Mouse (Mus musculus) heart, adult 18-20 months (tissue): ENCODE results near the gene Krt78. TPM values are rescaled to one million over a fixed set of nuclear protein-coding genes. Genes with fewer than 3 reads are reported as not detected.
"Not testable (repeated sequence)": the region's sequence is repeated elsewhere in the genome, so short reads cannot be mapped to it uniquely, and the experiment has no call there.

Experiments used
- DNase-seq, 2 experiments: peaks; one replicate each; pipeline ENCODE4 v3.0.0; 2021 to 2022; ENCODE audit warnings: mixed read lengths in 1 of 2
- long read RNA-seq, 2 experiments: library from polyadenylated mRNA; stranded (forward); transcript quantifications; one replicate each; pipeline ENCODE4 v2.0.0; 2021
- total RNA-seq, 2 experiments: library from RNA; stranded (reverse); gene quantifications; 2 replicates each; pipeline ENCODE4 v1.2.3; 2021

Krt78 gene
- total RNA-seq = under 1 TPM in 1 of 2 experiments, not detected in 1; 0.07 TPM
- long read RNA-seq, experiment 1 = 0 reads
- long read RNA-seq, experiment 2 = 0 reads

DNA sequence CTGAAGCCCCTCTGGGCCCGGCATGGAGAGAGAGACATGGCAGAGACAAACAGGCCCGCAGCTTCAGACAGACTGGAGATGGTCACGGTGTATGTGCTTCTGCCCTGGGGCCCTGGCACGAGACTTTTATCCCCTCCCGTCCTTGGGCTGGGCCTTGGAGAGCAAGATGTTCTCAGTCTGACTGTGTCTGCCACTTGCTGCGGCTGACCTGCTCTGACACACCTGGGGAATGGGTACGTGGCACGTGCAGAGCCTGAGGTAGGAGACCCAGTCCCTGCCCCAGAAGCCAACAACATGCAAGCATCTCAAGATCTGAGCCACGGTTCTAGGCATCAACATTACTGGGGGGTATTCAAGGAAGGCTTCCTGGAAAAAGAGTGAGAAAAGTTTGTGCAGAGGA, at the start of gene Krt78:
TSS of gene Krt78 (minus strand) at position 101 of the 400 bp plus-strand sequence.
- no peak for DNase-seq

DNA sequence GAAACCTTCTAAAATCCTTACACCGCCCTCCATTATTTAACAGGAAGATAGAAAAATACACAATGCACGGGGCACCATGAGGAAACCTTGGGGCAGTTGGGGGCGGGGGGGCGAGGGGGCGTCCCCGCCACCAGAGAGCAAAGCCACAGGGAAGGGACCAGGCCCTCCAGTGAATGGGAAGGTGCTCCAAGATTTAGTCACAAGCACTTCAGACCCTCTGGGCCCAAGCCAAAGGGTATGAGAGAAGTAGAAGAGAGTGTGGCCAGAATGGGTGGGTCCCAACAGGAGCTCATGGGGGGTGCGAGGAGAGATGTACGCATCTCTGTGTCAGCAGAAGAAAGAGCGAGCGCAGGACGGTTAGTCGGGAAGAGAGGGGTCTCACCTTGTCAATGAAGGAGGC, 49.4 kb upstream of the Krt78 start:
- DNase-seq = no peak

DNA sequence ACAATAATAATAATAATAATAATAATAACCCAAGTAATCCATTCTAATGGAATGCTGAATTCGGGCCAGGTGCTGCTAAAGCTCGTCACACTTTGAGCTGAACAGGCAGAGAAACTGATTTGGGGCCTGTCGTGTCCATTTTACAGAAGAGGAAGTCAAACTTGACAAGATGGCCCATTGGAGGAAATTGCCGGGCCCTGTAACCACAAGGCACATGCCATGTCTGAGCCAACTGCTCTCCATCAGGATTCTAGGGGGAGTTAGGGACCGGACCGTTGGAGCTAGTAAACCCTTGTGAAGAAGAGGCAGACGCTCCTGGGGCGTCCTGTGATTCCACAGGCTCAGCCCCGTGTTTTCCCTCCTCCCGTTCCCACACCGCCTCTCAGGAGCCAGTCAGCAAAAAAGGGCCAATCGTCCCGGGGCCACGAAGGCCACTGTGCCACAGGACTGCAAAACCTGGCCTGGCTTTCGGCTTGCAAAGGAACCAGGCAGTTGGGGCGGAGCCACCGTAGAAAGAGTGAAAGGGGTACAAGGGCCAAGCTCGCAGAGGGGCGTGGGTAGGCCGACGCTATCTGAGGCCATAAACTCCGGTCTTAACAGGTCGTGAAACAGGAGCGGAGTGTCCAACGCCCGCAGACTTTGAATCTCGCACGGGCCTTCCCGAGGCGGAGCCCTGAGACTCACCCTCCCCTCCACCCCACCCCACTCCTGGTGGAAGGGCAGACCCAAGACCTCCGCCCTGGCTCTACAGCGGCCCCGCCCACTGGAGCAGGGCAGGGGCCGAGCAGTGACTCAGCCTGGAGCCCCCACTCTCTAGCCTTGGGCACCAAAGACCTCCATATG, 48.8 kb upstream of the Krt78 start:
- DNase-seq = peak in 1 of 2 experiments; percentile 28

DNA sequence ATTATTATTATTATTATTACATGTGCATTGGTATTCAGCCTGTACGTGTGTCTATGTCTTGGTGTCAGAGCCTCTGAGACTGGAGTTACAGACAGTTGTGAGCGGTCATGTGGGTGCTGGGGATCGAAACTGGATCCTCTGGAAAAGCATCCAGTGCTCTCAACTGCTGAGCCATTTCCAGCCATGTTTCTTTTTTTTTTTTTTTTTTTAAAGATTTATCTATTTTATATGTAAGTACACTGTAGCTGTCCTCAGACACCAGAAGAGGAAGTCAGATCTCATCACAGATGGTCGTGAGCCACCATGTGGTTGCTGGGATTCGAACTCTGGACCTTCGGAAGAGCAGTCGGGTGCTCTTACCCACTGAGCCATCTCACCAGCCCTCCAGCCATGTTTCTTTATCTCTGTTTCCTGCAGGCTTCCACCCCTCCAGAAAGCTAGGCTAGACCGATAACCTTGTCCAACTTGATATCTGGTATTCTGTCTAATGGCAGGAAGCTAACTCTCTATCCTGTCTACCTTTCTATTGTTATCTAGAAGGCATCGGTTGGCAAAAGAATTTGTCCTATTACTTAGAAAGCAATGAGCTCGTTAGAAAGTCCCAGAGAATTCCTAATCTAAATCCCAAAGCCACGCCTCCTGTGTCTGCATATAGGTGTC, 45.7 kb upstream of the Krt78 start:
- DNase-seq = no peak

DNA sequence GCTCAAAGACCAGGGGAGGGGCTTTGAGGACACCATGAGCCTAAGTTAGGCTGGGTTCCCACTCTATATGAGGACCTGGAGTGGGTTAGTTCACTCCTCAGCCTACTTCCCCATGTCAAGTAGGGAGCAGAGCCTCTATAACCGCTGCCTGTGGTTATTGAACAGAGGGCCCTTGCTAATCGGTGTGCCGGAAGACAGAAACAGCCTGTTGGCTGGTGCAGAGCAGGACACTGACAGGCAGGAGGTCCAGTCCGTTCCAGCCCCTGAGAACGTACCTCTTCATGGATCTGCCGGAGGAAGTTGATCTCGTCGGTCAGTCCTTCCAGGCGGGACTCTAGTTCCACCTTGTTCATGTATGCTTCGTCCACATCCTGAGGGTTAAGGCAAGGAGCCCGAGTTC, 45.1 kb upstream of the Krt78 start:
- no peak for DNase-seq

DNA sequence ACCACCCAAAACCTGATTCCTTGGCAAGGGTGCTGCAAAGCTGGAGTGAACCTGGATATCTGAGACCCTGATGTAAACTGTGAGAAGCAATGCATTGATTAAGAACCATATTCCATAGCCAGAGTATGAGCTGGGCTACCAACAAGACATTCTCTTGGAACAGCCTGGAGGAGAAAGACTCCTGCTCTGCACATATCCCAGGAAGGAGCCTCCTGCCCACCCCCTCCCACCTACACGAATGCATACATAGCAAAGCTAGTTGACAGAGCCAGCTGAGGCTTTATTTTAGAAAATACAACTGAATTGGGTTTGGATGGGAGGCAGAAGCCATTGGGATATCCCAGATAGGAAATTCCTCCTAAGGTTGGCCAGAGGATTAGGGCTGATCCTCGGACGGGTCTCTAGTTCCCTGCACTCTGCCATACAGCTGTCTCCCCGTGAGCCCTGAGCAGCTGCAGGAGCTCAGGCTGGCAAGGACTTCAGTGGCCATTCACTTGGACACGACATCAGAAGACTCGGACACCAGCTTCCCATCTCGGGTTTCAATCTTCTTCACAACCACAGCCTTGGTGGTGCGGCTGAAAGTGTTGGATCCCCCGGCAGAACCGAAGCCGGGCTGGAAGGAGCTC, 42.5 kb upstream of the Krt78 start:
- DNase-seq = not testable (repeated sequence)

DNA sequence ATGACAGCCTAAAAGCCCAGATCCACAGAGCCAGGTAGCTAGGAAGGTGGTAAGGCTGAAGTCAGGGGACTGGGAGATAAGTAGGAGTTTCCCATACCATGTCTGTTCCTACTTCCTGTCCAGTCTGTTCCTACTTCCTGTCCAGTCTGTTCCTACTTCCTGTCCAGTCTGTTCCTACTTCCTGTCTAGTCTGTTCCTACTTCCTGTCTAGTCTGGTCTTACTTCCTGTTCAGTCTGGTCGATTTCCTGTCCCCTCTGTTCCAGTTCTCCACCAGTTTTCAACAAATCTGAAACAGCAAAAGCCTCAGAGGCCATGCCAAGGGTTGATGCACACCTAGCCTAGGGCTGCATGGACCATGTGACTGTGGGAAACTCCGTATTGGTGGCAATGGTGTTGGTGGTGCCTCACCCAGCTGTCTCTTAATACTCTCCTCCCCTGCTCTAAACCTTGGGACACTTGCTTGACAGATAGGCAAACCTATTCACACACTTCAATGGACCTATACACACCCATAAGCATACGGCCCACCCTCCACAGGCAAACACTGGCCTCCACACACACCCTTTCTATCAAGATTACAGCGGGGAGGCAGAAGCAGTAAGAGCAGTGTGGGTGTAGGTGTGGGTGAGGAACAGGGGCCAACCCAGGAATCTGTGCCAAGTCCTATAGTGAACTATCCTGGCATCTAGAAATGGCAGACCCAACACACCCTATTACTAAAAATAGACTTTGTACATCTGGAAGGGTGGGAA, 41.6 kb upstream of the Krt78 start:
- DNase-seq = no peak

DNA sequence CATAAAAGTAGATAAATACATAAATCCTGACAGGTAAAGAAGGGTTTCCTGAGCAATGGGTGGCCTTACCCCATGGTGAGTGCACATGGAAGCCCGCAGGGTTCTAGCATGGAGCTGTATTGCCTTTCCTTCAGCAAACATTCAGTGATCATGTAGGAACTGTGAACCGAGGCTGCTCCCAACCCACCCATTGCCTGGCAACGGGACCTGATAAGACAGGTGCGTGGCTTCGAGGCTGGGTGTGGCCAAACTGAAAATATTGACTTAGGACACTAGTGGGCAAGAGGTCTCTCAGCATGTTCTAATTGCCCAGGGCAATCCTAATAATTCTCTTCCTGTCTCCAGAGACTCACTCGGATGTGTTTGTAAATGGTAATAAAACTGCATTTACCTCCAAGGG, 40.3 kb upstream of the Krt78 start:
- no peak for DNase-seq

DNA sequence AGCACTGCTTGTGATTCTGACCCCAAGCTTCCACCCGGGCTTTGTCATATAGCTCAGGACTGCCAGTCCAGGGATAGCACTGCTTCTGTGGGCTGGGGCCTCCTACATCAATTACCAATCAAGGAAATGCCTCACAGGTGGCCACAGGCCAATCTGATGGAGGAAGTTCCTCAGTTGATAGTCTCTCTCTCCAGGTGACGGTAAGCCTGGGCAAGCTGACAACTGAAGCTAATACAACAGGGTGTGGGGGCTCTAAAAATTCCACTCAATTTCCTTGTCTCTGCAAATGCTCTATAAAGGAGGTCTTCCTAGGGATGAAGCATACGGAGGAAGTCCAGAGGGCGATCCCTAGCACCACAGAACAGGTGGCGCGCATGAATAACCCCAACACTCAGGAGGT, 36.9 kb upstream of the Krt78 start:
- DNase-seq = no peak

DNA sequence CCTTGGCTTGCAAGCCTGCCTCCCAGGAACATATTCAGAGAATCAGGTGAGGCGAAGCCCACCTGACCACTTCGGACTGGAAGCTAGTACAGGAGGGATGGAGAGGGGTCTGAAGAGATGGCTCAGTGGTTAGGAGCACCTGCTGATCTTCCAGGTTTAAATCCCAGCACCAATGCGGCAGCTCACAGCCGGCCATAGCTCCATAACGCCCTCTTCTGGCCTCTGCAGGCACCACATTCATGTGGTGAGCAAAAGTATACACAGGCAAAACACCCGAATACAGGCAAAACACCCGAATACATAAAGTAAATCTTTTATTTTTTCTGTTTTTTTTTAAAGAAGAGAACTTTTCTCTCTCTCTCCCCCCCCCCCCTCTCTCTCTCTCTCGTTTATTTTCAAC, 34.6 kb upstream of the Krt78 start:
- DNase-seq = no peak

DNA sequence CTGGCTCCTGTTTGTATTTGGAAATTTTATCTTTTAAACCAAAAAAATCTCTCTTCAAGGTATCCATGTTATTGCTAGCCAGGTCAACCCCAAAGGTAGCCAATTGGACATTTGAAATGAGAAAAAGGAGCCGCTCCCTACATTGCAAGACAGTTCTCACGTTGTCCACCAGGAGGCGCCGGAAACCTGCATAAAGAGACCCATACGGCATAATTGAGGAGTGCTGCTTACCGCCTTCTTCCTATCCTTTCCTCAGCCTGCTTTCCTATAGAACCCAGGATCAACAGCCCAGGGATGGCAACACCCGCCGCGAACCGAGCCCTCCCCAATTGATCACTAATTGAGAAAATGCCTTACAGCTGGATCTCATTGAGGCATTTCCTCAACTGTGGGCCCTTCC, 34.0 kb upstream of the Krt78 start:
- peak; percentile 82 to 95 for DNase-seq

DNA sequence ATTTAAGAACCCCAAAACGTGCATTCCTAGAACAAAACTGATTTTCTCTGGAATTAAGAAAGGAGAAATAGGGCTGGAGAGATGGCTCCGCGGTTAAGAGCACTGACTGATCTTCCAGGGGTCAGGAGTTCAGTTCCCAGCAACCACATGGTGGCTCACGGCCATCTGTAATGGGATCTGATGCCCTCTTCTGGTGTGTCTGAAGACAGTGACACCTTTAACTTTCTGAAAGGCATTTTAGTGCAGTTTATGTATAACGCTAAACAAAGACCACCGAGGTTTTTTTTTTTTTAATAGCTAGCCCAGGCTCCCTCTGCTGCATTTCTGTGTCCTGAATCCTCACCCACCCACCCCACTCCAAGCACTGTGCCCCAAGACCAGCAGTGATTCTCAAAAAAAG, 30.7 kb upstream of the Krt78 start:
- no peak for DNase-seq

DNA sequence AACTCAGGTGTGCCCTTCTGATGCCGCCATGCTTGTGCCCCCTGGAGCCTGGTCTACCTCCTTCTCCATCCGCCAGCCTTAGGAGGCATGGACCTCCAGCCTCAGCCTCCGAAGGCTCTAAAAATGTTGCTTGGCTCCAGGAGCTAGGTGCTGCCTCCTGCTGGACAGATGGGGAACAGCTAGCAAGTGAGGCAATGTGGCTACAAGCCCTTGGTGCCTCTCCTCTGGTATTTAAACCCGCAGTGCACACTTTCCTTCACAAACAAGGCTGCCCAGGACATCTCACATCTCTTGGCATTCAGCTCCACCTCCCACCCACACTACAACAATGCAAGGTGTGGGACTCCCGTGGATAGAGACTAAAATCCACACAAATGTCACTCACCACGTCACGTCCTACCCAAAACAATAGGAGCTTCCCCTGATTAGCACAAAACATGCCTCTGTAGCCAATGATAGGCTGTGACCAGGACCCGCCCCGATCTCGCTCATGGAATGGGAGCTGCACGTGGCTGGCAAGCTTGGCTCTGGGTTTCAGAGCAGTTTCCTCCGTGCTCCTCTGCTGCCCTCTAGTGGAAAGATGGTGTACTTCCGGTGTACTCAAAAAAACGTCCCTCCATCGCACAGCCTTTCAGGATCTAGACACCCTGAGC, 30.0 kb upstream of the Krt78 start:
- DNase-seq = peak; percentile 95 to 97

DNA sequence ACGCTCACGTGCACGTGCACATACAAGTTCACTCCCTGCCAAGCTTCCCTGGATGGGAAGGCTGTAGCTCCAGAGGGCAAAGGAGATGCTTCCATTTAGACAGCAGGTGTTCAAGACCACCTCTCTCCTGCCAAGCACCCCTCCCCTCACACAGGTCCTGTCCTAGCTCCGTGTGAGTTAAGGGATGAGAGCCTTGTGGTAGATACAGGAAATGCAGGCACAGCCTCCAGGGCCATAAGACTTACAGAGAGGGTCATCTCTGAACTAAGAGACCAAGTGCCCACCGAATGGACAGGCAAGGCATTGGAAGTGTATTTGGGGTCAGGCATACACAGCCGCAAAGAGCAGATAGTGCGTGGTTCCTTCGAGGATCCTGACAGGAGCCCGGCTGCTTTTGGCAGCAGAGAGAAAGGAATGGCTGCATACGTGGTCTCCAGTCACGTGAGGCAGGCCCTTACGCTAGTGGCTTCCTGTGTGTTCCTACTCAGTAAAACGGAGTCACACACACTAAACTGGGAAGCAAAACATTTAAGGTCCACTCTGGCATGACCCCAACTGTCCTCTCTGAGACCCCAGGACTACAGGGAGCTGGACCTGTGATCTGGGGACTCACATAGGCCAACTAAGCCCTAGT, 29.3 kb upstream of the Krt78 start:
- no peak for DNase-seq

DNA sequence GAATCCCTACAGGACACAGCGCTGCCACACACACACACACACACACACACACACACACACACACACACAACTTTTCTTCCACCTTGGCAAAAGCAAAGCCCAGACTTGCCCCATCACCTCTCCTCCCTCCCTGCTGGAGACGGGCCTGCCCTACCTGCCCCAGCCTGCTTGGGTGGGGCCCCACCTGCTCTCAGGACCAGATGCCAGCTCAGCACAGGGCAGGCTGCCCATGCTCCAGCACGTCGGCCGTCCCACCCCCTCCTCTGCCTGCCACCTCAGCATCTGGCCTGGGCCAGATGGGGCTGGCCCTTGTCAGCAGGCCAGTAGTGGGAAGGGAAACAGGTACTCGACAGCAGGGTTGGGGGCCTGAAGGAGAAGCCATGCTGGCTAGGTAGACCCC, 26.8 kb upstream of the Krt78 start:
- no peak for DNase-seq

DNA sequence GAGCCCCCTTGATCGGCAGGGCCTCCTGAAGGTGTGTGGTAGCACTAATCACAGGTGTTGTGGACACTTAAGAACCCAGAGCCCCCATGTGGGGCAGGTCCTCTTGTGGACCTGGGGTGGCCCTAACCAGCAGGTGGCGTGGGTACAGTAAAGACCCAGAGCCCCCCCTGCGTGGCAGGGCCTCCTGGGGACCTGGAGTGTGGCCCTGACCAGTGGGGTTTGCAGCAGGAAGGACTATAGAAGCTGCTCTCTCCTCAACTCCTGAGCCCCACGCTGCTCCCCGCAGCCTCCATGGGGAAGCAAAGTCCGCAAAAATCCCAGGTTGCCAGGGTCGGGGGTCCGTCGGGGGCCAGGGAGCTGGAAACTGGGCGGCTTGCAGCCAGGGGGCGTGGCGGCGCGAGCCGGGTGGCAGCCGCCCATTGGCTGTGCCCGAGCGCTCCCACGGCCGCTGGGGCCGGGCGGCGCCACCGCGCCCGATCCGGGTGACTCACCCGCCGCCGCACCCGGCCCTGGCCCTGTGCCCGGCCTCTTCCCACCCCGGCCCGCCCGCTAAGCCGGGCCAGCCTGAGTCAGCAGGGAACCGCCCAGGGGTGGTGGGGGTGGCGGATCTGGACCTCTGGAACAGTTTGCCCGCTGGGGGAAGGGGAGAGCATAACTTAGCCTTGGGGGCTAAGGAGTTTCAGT, 23.1 kb upstream of the Krt78 start:
- DNase-seq = peak; percentile 93 to 96

DNA sequence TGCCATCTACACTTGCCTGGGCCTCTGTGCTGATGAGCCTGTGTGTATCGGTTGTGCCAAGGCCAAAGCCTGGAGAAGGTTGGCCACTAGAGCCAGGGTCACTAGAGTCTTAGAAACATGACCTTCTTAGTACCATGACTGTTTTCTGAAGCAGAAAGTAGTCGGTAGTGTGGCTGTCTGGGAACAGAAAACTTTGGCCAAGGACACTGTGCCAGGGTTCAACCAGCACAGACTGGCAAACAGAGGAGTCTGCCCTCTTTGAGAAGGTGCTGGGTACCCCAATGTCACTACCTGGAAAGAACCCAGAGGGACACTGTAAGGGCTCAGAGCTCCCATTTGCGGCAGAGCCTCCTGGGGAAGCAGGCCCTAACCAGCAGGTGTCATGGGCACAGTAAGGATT, 22.6 kb upstream of the Krt78 start:
- peak; percentile 23 to 61 for DNase-seq

DNA sequence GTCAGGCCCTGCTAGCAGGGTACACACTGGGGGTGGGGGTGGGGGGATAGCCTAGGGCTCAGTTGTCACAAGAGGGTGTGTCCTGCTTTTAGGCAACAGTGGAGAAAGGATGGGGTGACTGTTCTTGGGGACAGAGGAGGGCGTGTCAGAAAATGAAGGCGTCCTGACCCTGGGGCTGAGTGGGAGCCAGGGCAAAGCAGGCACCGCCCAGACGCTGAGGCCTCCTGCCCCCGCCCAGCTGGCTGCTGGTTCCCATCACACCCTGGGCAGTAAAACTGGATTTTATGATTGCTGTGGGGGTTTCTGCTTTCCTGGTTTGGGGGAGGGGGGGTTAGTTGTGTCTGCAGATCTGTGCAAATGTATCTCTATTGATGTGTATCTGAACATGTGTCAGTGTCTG, 21.9 kb upstream of the Krt78 start:
- peak; percentile 68 to 84 for DNase-seq

DNA sequence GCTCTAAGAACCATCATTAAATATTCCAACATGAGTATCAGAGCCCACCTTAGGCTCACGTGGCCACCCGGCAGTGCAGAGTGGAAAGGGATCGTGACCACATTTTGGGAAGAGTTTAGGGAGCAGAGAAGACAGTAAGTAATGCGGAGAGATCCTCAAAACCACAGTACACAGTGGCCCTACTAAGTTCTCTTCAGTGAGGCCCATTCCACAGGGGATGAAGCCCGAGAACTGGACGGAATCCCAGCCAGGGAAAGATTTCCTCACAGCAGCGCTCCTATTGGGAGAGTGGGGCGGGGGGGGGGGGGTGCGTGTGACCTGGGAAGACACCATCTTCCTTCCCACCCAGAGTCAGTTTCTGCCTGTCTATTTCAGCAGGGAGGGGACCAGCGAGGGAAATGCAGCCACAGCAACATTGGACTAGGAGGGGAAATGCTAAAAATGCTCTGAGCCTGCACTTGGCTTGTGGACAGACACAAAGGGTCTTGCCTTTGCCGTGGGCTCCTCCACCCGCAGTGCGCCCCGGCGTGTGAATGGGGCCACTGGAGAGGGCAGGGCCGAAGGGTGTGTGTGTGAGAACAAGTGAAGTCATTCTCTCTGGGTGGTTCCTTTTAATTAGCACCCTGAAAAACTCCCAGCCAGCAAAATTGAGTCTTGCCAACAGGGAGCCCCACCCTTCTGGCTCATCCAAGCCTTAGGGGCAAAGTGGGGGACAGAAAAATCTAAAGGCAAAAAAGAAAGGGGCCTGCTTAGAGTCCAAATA, 20.2 kb upstream of the Krt78 start:
- DNase-seq = peak; percentile 54 to 66
